Mouse (Mus musculus) stomach, embryonic 14.5 days (tissue): ENCODE results near the gene Lonp2. TPM values are rescaled to one million over a fixed set of nuclear protein-coding genes. Genes with fewer than 3 reads are reported as not detected.

Source experiments
- ATAC-seq: fragments of 200-750 bp; cut with Nextera tagmentation; 2 replicates; pipeline ENCODE4 v1.8.0; 2017; ENCODE audit warnings: low read depth, moderate TSS enrichment; ENCODE audit not compliant: insufficient number of reproducible peaks, insufficient read depth, low FRiP score
- H3K27ac ChIP-seq: fragments of 300-500 bp; sonication (generic); 2 replicates; pipeline ENCODE4 v1.5.1; 2014; ENCODE audit warnings: mild to moderate bottlenecking, low read length, moderate library complexity, mixed read lengths
- H3K27me3 ChIP-seq: fragments of 300-500 bp; sonication (generic); 2 replicates; pipeline ENCODE4 v1.6.1; 2014; ENCODE audit warnings: low read length, control low read depth, mixed read lengths; ENCODE audit not compliant: control insufficient read depth, insufficient read depth
- H3K36me3 ChIP-seq: fragments of 300-500 bp; sonication (generic); 2 replicates; pipeline ENCODE4 v1.6.1; 2014; ENCODE audit warnings: mild to moderate bottlenecking, control low read depth, low read length, moderate library complexity, mixed read lengths; ENCODE audit not compliant: control insufficient read depth, insufficient read depth
- H3K4me1 ChIP-seq: fragments of 300-500 bp; sonication (generic); 2 replicates; pipeline ENCODE4 v1.6.1; 2014; ENCODE audit warnings: low read length, control low read depth, mixed read lengths; ENCODE audit not compliant: control insufficient read depth, insufficient read depth
- H3K4me2 ChIP-seq: fragments of 300-500 bp; sonication (generic); replicated peaks from 2 replicates; pipeline ENCODE4 v1.6.1; 2014; ENCODE audit warnings: low read depth, low read length, control low read depth
- H3K4me3 ChIP-seq: fragments of 300-500 bp; sonication (generic); 2 replicates; pipeline ENCODE4 v1.5.1; 2014; ENCODE audit warnings: low read depth, low read length, control low read depth
- H3K9ac ChIP-seq: fragments of 300-500 bp; sonication (generic); replicated peaks from 2 replicates; pipeline ENCODE4 v1.6.1; 2014; ENCODE audit warnings: low read depth, mild to moderate bottlenecking, control low read depth, low read length, moderate library complexity, mixed read lengths
- H3K9me3 ChIP-seq: fragments of 300-500 bp; sonication (generic); 2 replicates; pipeline ENCODE4 v1.6.1; 2016; ENCODE audit warnings: low read depth, low read length, control low read depth; ENCODE audit not compliant: control insufficient read depth
- WGBS: fragments of 180-500 bp; shearing (Covaris S2); extraction: QIAGEN DNeasy Blood & Tissue Kit; methylation state at CpG from one replicate; pipeline ENCODE4 v1.1.7; 2014; 5-methylcytosine and 5-hydroxymethylcytosine counted together
- polyA plus RNA-seq: library from polyadenylated mRNA; unstranded; fragments of >200 nt; fragmentation: Nextera tagmentation; extraction: Ambion mirVana; gene quantifications from 2 replicates; pipeline ENCODE4 v1.2.1, GENCODE M21; 2014

Gene Lonp2
- polyA plus RNA-seq, 1 experiment from 2014 or later: 45.4 TPM

DNA sequence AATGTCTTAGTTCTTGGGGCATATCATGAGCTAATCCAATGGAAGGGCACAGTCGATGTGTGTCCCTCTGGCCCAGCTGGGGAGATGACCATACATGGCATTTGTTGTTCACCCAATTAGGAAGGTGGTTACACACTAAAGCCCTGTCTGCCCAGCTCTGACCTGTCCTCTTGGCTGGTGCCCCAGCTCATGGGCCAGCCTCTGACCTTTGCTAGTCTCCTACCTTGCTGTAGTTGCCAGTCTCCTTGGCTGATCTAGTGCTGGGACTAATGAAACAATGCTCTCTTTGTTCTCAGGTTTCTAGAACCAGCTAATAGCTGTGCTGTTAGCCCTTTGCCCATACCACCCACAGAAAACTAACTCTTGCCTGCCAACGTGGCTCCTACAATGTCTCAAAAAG is 20.7 kb upstream of the Lonp2 start:
- Histone ChIP-seq H3K9me3 (no peaks in the 10 kb centered on the region), H3K4me2 (no peak overlapping the region), H3K9ac (no peak overlapping the region), H3K4me1 (no peaks in the 10 kb centered on the region), H3K27me3 (no peaks in the 10 kb centered on the region), H3K27ac (no peak overlapping the region), H3K36me3 (no peaks in the 10 kb centered on the region), H3K4me3 (no peak overlapping the region)
- WGBS: 66% methylated on average over 2 of the region's 2 CpGs
- no peak for ATAC-seq

DNA sequence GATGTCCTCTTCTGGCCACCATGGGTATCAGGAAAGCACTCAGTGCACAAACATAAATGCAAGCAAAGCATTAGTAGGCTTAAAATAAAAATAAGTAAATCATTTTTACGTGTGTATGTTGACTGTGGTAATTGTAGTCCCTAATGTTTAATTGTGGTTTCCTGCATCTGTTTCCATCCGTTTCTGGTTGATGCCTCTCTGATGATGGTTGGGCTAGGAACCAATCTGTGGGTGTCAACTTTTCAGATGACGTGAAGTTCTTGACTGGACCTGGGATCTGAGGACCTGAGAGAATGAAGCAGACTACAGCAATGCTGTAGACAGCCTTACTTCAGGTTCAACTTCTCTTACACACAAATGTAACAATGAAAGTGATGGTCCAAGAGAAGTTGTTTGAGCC is 19.2 kb upstream of the Lonp2 start:
- no peak for ATAC-seq
- no peak overlapping the region for H3K27ac ChIP-seq
- no peaks in the 10 kb centered on the region for H3K4me1 ChIP-seq
- 78% methylated on average over 3 of the region's 3 CpGs for WGBS
- H3K9ac ChIP-seq: no peak overlapping the region
- no peaks in the 10 kb centered on the region for H3K27me3 ChIP-seq
- H3K4me3 ChIP-seq: no peak overlapping the region
- H3K36me3 ChIP-seq: no peaks in the 10 kb centered on the region
- no peaks in the 10 kb centered on the region for H3K9me3 ChIP-seq
- no peak overlapping the region for H3K4me2 ChIP-seq

DNA sequence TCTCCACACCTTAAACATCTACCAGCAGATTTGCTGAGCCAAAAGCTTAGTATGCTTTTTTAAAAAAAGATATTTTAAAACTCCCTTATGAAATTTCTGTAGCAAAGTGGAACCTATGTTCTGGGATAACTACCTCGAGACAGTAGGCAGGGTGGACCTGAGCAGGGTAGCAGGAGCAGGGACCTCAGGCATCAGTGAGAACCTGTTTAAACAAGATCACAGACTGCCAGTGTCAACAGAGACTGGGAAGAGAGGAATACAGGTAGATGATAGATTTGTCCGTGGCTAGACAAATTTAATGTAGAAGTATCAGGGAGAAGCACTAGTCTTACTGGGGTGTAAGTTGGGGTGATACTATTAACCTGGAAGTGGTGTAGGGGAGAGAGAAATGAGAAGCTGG is 10.0 kb upstream of the Lonp2 start:
- 67% methylated on average over 2 of the region's 2 CpGs for WGBS
- Histone ChIP-seq H3K9me3 (no peaks in the 10 kb centered on the region), H3K4me2 (no peak overlapping the region), H3K9ac (no peak overlapping the region), H3K27ac (no peak overlapping the region), H3K36me3 (no peaks in the 10 kb centered on the region), H3K4me3 (no peak overlapping the region), H3K4me1 (no peaks in the 10 kb centered on the region), H3K27me3 (no peaks in the 10 kb centered on the region)
- no peak for ATAC-seq

- Histone ChIP-seq H3K4me1 (no peaks in the 10 kb centered on the region), H3K4me2 (no peak overlapping the region), H3K9ac (no peak overlapping the region), H3K27ac (no peak overlapping the region), H3K27me3 (no peaks in the 10 kb centered on the region), H3K9me3 (no peaks in the 10 kb centered on the region), H3K4me3 (no peak overlapping the region), H3K36me3 (no peaks in the 10 kb centered on the region)
- 88% methylated on average over 6 of the region's 6 CpGs for WGBS
- ATAC-seq: no peak
Observed at GRCm38 (mm10) chr8:86615095-86615769, 8.6 kb upstream of the Lonp2 start.

- H3K36me3 ChIP-seq: no peaks in the 10 kb centered on the region
- no peak for ATAC-seq
- no peak overlapping the region for H3K9ac ChIP-seq
Observed at GRCm38 (mm10) chr8:86617759-86618387, 6.0 kb upstream of the Lonp2 start.

DNA sequence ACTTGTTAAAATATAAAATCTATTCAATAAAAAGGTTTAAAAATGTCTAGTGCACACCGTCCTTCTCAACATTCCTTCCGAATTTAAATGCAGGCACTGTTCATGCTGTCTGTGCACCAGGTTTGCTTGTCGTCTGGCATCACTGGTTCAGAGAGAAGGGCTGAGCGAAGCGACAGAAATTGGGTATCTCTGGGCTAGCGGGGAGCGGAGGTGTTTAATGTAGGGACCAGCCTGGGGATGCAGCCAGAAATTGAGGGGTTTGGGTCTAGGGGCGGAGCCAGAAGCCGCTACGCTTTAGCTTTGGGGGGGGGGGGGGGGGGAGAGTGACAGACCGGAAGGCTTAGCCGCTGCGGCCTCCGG is 312 bp upstream of the Lonp2 start:
- Histone ChIP-seq H3K4me1 (peaks cover 9% of the 10 kb centered on the region), H3K27ac (no peak overlapping the region), H3K9ac (no peak overlapping the region), H3K4me3 (peak overlapping the region; percentile 82), H3K36me3 (no peaks in the 10 kb centered on the region), H3K4me2 (peak overlapping the region; percentile 72), H3K9me3 (no peaks in the 10 kb centered on the region), H3K27me3 (no peaks in the 10 kb centered on the region)
- 3% methylated on average over 13 of the region's 14 CpGs for WGBS
- no peak for ATAC-seq

More at GRCm38 (mm10) chr8:86617759-86618387, 6.0 kb upstream of the Lonp2 start:
- Histone ChIP-seq H3K4me2 (no peak overlapping the region), H3K27me3 (no peaks in the 10 kb centered on the region), H3K27ac (no peak overlapping the region), H3K4me1 (no peaks in the 10 kb centered on the region), H3K4me3 (no peak overlapping the region), H3K9me3 (no peaks in the 10 kb centered on the region)
- 66% methylated on average over 7 of the region's 7 CpGs for WGBS

DNA sequence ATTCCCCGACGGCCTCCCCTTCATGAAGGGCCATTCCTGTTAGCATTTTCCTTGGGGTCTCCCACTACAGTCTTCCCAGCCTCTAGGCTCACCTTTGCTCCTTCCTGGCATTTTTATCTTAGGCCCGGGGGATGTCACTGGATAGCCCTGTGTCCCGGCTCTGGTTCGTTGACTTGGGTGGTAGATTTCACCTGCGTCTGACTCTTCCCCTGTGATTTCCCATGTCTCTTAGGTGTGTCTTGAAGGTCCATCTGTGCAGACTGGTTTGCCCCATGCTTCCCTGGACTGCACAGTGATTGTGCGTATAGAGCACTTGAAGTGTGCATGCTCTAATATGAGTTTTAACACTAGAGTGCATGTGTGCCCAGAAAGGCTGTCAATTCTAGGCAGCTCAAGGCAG is 1.1 kb downstream of the Lonp2 start:
- no peak for ATAC-seq
- H3K4me3 ChIP-seq: peak overlapping the region; percentile 82
- H3K36me3 ChIP-seq: no peaks in the 10 kb centered on the region
- H3K4me1 ChIP-seq: peaks cover 9% of the 10 kb centered on the region
- 0 out of 2 replicates have a peak overlapping the region, but pooled peaks have one; percentile 57 for H3K9ac ChIP-seq
- peak overlapping the region; percentile 72 for H3K4me2 ChIP-seq
- H3K27me3 ChIP-seq: no peaks in the 10 kb centered on the region
- no peaks in the 10 kb centered on the region for H3K9me3 ChIP-seq
- 39% methylated on average over 7 of the region's 7 CpGs for WGBS
- no peak overlapping the region for H3K27ac ChIP-seq

GRCm38 (mm10) chr8:86630212-86630611 is 6.4 kb downstream of the Lonp2 start:
- Histone ChIP-seq H3K36me3 (peaks cover 9% of the 10 kb centered on the region; the same call in 1 of the 2 replicates), H3K27me3 (no peaks in the 10 kb centered on the region), H3K9me3 (no peaks in the 10 kb centered on the region), H3K4me1 (peaks cover 4% of the 10 kb centered on the region), H3K4me3 (no peak overlapping the region), H3K4me2 (no peak overlapping the region), H3K9ac (no peak overlapping the region), H3K27ac (no peak overlapping the region)
- no peak for ATAC-seq
- 81% methylated on average over 5 of the region's 5 CpGs for WGBS
